8 mouse cellular contexts compared by ENCODE assay signal in the genomic region with DNA sequence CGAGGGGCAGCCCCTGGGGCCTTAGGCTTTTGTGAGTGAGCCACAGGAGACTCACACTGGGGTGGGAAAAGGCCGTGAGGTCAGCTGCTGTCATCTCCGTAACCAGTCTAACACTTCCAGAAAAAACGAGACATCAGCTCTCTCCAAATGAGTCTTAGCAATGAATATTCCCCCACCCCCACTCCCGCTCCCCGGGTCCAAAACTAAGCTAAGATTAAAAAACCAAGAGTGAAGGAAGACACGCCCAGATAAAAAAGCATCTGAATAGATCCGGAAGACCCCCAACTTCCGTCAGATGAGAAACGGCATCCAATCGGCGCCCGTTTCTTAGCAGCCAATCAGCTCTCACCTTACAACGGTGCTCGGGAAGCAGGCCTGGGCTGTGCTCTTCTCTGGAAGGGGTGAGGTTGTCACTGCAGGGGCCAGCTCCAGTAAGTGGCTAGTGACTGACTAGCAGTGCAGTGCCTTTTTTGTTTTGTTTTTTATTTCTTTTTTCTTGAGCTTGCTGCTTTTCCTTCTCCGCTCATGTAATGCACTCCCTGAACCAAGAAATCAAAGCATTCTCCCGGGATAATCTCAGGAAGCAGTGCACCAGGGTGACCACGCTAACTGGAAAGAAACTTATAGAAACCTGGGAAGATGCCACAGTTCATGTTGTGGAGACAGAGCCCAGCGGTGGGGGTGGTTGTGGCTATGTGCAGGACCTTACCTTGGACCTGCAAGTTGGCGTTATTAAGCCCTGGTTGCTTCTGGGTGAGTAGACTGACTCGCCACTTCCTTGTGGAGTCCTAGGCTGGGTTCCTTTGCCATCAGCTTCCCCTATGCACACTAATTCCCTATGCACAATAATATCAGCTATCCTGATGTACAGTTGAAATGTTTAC. TPM values are rescaled to one million over a fixed set of nuclear protein-coding genes. Genes with fewer than 3 reads are reported as not detected.
DNase-seq lines count a peak whose midpoint lies in the region; ATAC-seq and TF ChIP-seq lines count a peak whose summit lies in the region.

A gene (plus strand): TSS at position 192 of the 884 bp plus-strand sequence.
A gene (plus strand): TSS at position 383 of the 884 bp plus-strand sequence.

- DNase-seq in B cell, adult 2 months: peak; percentile 87
- DNase-seq in brain, adult 2 months (ENCODE audit: low read depth, low spot score): peak; percentile 98
- peak; percentile 96 for DNase-seq in kidney, postnatal 0 days (ENCODE audit: low spot score)
- peak; percentile 81 for DNase-seq in liver, embryonic 11.5 days (ENCODE audit: low spot score)
- peak; percentile 92 for DNase-seq in naive thymus-derived CD4-positive, alpha-beta T cell, adult 2 months (ENCODE audit: low read depth)

- H3K4me1 ChIP-seq in heart, embryonic 12.5 days (replicated peaks): peaks cover 3% of the 10 kb centered on the region; the same call in 1 of the 2 replicates
- no peaks in the 10 kb centered on the region for H3K4me1 ChIP-seq in kidney, postnatal 0 days (replicated peaks; ENCODE audit: insufficient read depth, low read length)
- no peaks in the 10 kb centered on the region for H3K4me1 ChIP-seq in liver, embryonic 11.5 days (replicated peaks; ENCODE audit: control insufficient read depth, insufficient read depth, low read length)
- peaks cover 5% of the 10 kb centered on the region; the same call in 1 of the 2 replicates for H3K4me1 ChIP-seq in stomach, embryonic 14.5 days (ENCODE audit: control insufficient read depth, insufficient read depth, low read length)

- peak within 1 kb of the TSS; percentile 59 for H3K4me3 ChIP-seq in heart, embryonic 12.5 days
- H3K4me3 ChIP-seq in kidney, postnatal 0 days (replicated peaks; ENCODE audit: low read depth, low read length): peak within 1 kb of the TSS; percentile 56
- peak within 1 kb of the TSS; percentile 73 for H3K4me3 ChIP-seq in liver, embryonic 11.5 days (ENCODE audit: low read depth, low read length)
- H3K4me3 ChIP-seq in stomach, embryonic 14.5 days (ENCODE audit: low read depth, low read length): peak within 1 kb of the TSS; percentile 47

- H3K4me2 ChIP-seq in heart, embryonic 12.5 days: peak within 1 kb of the TSS; percentile 72
- H3K4me2 ChIP-seq in kidney, postnatal 0 days (ENCODE audit: low read length): peak within 1 kb of the TSS; percentile 70
- H3K4me2 ChIP-seq in liver, embryonic 11.5 days: peak within 1 kb of the TSS; percentile 85
- H3K4me2 ChIP-seq in stomach, embryonic 14.5 days (replicated peaks; ENCODE audit: low read depth, low read length): peak within 1 kb of the TSS; percentile 56

- ATAC-seq in erythroblast, adult 5-6 weeks (replicated peaks; ENCODE audit: low FRiP score, poor library complexity, severe bottlenecking): peak; percentile 98
- peak; percentile 98 for ATAC-seq in heart, embryonic 12.5 days (ENCODE audit: insufficient number of reproducible peaks, low FRiP score)
- peak; percentile 100 for ATAC-seq in kidney, postnatal 0 days (replicated peaks; ENCODE audit: low FRiP score, low read depth)
- ATAC-seq in liver, embryonic 11.5 days (replicated peaks; ENCODE audit: low FRiP score): peak; percentile 100
- peak; percentile 99 for ATAC-seq in stomach, embryonic 14.5 days (ENCODE audit: insufficient number of reproducible peaks, insufficient read depth, low FRiP score, low read depth)

- no peaks in the 10 kb centered on the region for H3K36me3 ChIP-seq in heart, embryonic 12.5 days
- no peaks in the 10 kb centered on the region for H3K36me3 ChIP-seq in kidney, postnatal 0 days (ENCODE audit: insufficient read depth, low read length)
- peaks cover 2% of the 10 kb centered on the region; the same call in 1 of the 2 replicates for H3K36me3 ChIP-seq in liver, embryonic 11.5 days (ENCODE audit: control insufficient read depth, insufficient read depth, low read length)
- H3K36me3 ChIP-seq in stomach, embryonic 14.5 days (ENCODE audit: control insufficient read depth, insufficient read depth, low read length): no peaks in the 10 kb centered on the region

- no peak for TF ChIP-seq CTCF in kidney, postnatal 0 days (IDR thresholded peaks at IDR 0.05; ENCODE audit: low read depth)

- peak within 1 kb of the TSS; percentile 64 for H3K27ac ChIP-seq in heart, embryonic 12.5 days (ENCODE audit: poor library complexity, severe bottlenecking)
- peak within 1 kb of the TSS; percentile 70; the same call in 1 of the 2 replicates for H3K27ac ChIP-seq in kidney, postnatal 0 days
- peak within 1 kb of the TSS; percentile 40; the same call in 1 of the 2 replicates for H3K27ac ChIP-seq in liver, embryonic 11.5 days (ENCODE audit: low read depth, low read length)
- H3K27ac ChIP-seq in stomach, embryonic 14.5 days (ENCODE audit: low read length): peak within 1 kb of the TSS; percentile 53; the same call in 1 of the 2 replicates

- H3K9me3 ChIP-seq in heart, embryonic 12.5 days (replicated peaks): no peaks in the 10 kb centered on the region
- H3K9me3 ChIP-seq in kidney, postnatal 0 days (replicated peaks; ENCODE audit: low read length): no peaks in the 10 kb centered on the region
- no peaks in the 10 kb centered on the region for H3K9me3 ChIP-seq in liver, embryonic 11.5 days (ENCODE audit: control insufficient read depth, low read length)
- no peaks in the 10 kb centered on the region for H3K9me3 ChIP-seq in stomach, embryonic 14.5 days (ENCODE audit: control insufficient read depth, low read depth, low read length)

- H3K9ac ChIP-seq in heart, embryonic 12.5 days: peak within 1 kb of the TSS; percentile 72
- H3K9ac ChIP-seq in kidney, postnatal 0 days (ENCODE audit: low read depth, low read length): peak within 1 kb of the TSS; percentile 71
- peak within 1 kb of the TSS; percentile 84 for H3K9ac ChIP-seq in liver, embryonic 11.5 days (ENCODE audit: low read depth, low read length)
- peak within 1 kb of the TSS; percentile 43 for H3K9ac ChIP-seq in stomach, embryonic 14.5 days (replicated peaks; ENCODE audit: low read depth, low read length)

- H3K27me3 ChIP-seq in heart, embryonic 12.5 days (replicated peaks): no peaks in the 10 kb centered on the region
- H3K27me3 ChIP-seq in kidney, postnatal 0 days (ENCODE audit: insufficient read depth, low read length): no peaks in the 10 kb centered on the region
- no peaks in the 10 kb centered on the region for H3K27me3 ChIP-seq in liver, embryonic 11.5 days (replicated peaks; ENCODE audit: control insufficient read depth, insufficient read depth, low read length)
- no peaks in the 10 kb centered on the region for H3K27me3 ChIP-seq in stomach, embryonic 14.5 days (ENCODE audit: control insufficient read depth, insufficient read depth, low read length)

- WGBS in heart, embryonic 12.5 days: 1% methylated on average over 21 of the region's 21 CpGs
- WGBS in kidney, postnatal 0 days: 2% methylated on average over 21 of the region's 21 CpGs
- 3% methylated on average over 21 of the region's 21 CpGs for WGBS in liver, embryonic 11.5 days
- WGBS in stomach, embryonic 14.5 days: 2% methylated on average over 21 of the region's 21 CpGs

RNA-seq across cellular contexts. Expression of the first gene that starts in this region (rescaled TPM):
- total RNA-seq in erythroblast, adult 5-6 weeks (2015; ENCODE audit: low replicate concordance): 0.58 and 3.3 TPM in 2 replicates
- 1.4 TPM in 1 of 2 replicates, not detected in the other for total RNA-seq in erythroblast, adult 5-6 weeks (2017; ENCODE audit: low replicate concordance)
- 11.4 and 11.9 TPM in 2 replicates for polyA plus RNA-seq in heart, embryonic 12.5 days (2016; fragmentation: Nextera tagmentation; extraction: Ambion mirVana)
- polyA plus RNA-seq in kidney, postnatal 0 days (2015; fragmentation: Nextera tagmentation; extraction: Ambion mirVana): 13.5 and 14.3 TPM in 2 replicates
- 16.1 and 18.6 TPM in 2 replicates for polyA plus RNA-seq in liver, embryonic 11.5 days (2014; fragmentation: Nextera tagmentation; extraction: Ambion mirVana)
- 18.3 and 19.1 TPM in 2 replicates for polyA plus RNA-seq in stomach, embryonic 14.5 days (2014; fragmentation: Nextera tagmentation; extraction: Ambion mirVana)

RNA-seq across cellular contexts. Expression of the second gene that starts in this region (rescaled TPM):
- total RNA-seq in erythroblast, adult 5-6 weeks (2015; ENCODE audit: low replicate concordance): 15.9 and 26.5 TPM in 2 replicates
- 7.9 and 15.1 TPM in 2 replicates for total RNA-seq in erythroblast, adult 5-6 weeks (2017; ENCODE audit: low replicate concordance)
- polyA plus RNA-seq in heart, embryonic 12.5 days (2016; fragmentation: Nextera tagmentation; extraction: Ambion mirVana): 24.6 and 27.0 TPM in 2 replicates
- polyA plus RNA-seq in kidney, postnatal 0 days (2015; fragmentation: Nextera tagmentation; extraction: Ambion mirVana): 29.0 and 30.7 TPM in 2 replicates
- polyA plus RNA-seq in liver, embryonic 11.5 days (2014; fragmentation: Nextera tagmentation; extraction: Ambion mirVana): 71.3 and 74.7 TPM in 2 replicates
- polyA plus RNA-seq in stomach, embryonic 14.5 days (2014; fragmentation: Nextera tagmentation; extraction: Ambion mirVana): 42.7 and 48.7 TPM in 2 replicates

Comparison
In these comparisons a context has a peak if more than half of its experiments do, and no peak if none do; other contexts are left out.
1. Peak in every context shown above with its lines: DNase-seq, ATAC-seq, H3K4me3 ChIP-seq and H3K27ac ChIP-seq.